Mouse (Mus musculus) kidney, adult 2 months (tissue): ENCODE measurements around the gene Wwox.

Experiments used
- CTCF ChIP-seq: fragments of 200-500 bp; conservative IDR thresholded peaks from 2 replicates; pipeline ENCODE4 v1.5.1; 2011; ENCODE audit warnings: low read depth, mild to moderate bottlenecking, control low read depth, low read length, moderate library complexity, mixed read lengths; ENCODE audit not compliant: insufficient read depth, insufficient read length
- POLR2A ChIP-seq: fragments of 200-500 bp; IDR thresholded peaks from one replicate; pipeline ENCODE4 v1.6.1; 2011; ENCODE audit warnings: low read depth, low read length, control low read depth

DNA sequence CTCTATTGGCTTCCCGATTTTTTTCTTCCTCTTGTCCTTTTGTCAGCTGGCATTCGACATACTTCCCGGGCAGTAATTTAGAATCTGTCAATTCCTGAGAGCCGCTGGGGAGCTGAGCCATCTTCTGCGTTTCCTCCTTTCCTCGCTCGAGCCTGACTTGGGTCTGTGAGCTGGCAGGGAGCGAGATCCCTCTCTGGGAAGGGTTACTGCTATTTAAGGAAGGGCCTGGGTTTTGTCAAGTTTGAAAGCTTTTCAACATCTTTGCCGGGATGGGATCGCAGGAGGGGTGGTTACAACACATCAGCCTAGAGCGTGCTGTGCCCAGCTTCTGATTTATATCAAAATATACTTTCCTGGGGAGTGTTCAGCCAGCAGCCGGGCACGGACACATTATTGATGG lies 725.4 kb downstream of the Wwox start:
- TF ChIP-seq CTCF (no peak), POLR2A (no peak)
